Mouse (Mus musculus) kidney, postnatal 4 days (tissue): Measurements from ENCODE around the gene Endod1.
"Not testable (repeated sequence)": the region's sequence is repeated elsewhere in the genome, so short reads cannot be mapped to it uniquely, and the experiment has no call there.

Experiments
- DNase-seq, 2 experiments: peaks; one replicate each; pipeline ENCODE4 v3.0.0; 2021; ENCODE audit warnings: mixed read lengths in 2 of 2

The Endod1 gene

DNA sequence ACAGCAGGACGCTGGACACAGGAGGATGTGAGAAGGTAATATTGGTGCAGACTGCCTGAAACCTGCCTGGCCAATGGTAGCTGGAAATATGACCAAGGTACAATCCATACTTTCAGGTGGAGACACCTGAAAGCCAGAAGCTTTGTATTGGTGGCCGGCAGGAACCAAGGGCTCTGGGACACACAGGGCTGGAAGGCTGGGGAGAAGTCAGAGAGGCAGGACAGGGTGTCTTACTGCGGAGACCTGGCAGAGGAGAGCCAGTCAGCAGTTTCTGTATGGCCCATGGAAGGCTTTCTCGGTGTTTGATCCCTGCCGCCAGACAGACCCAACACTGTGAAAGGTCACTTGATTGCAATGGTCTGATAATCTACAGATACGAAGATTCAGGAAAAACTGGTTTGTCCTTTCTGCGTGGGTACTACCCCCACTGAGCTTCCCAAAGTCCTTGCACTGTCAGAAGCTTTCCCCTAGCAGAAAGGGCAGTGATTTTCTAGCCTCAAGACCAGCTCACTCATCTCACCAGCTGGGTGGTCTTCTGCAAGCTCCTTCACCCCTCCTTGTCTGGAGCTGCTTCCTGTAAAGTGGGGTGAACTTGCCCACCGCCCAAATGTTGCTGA lies 1.4 kb downstream of the Endod1 start:
- peak in 1 of 2 experiments; percentile 39 for DNase-seq

DNA sequence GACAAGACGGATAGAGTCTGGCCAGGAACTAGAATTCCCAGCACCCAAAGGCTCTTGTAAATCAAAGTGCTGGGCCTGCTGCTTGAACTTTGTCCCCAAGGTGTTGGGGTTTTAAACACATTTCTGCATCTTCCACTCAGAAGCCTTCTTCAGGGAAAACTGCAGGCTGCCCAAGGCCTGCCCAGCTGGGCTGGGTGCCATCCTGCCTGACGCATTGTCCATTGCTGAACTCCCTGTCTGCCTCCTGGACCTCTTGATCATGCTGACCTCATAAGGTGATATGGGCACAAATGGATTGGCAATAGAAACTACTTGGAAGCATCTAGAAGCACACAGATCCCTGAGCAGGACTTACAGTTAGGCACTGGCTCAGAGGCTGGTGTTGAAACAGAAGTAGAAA lies 3.2 kb downstream of the Endod1 start:
- peak in 1 of 2 experiments; percentile 30 for DNase-seq

DNA sequence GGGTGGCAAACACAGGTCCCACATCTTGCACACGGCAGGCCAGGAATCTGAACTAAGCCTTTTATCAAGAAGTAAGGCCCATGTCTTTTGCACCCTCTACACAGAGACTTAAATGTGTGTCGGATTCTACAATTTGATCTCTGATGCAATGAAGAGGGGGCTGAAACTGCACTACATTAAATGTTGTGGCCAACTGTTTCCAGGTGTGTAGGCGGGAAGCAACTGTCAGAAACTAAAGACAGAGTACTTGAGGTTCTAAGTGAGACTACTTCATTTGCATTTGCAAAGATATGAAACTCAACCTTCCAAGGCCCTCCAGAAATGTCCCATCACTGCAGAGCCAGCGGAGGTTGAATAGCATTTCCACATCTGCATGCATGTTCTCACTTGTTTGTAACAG lies 5.2 kb downstream of the Endod1 start:
- no peak for DNase-seq

DNA sequence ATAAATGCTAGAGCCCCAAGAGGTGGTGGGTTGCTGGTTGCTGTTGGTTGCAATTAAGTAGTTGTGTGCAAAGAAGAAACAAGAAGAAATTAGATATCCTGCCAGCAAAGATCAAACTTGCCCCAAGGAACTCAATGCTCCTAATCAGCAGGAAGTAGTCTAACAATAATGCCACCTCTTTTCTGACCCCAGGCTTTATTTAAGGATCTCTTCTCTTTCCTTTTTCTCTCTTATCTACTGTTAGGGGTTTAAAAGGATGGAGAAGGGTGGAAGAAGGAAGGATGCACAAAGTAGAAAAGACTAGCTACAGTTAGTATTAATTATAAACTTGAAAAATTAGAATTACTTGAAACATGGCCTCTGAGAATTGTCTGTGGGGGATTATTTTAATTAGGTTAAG lies 8.9 kb downstream of the Endod1 start:
- no peak for DNase-seq

DNA sequence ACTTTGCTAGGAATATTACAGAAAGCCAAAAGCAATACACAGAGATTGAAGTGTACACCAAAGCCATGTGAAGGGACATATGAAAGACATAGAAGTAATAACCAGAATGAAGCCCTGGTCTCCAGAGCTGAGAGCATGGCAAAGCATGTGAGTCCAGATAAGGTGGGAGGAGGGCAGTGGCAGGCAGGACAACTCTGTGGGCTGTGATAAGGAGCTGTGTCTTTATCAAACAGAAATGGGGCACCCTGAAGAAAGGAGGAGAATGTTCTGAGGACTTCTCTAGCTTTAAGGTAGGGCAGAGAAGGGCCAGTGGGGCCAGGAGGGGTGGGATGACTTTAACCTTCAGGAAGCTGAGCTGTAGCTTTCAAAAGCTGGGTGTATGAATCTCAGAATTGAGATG lies 12.0 kb downstream of the Endod1 start:
- DNase-seq = no peak

DNA sequence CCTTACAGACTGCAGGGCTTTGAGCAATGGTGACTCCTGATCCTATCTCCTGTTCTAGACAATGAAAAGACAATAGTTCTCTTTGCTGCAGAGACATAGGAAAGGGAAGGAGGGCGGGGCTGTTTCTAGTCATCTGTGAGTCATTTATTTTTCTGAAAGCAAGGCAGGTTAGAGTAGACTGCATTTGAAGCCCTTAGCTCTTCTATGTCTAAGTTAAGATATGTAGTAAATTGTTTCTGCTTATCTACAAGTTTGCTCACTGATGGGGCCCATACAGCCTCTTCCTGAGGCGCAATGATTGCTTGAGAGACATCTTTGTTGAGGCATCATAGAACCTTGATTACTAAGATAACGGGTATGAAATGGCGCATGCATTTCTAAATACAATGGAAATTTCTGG lies 13.5 kb downstream of the Endod1 start:
- no peak for DNase-seq

DNA sequence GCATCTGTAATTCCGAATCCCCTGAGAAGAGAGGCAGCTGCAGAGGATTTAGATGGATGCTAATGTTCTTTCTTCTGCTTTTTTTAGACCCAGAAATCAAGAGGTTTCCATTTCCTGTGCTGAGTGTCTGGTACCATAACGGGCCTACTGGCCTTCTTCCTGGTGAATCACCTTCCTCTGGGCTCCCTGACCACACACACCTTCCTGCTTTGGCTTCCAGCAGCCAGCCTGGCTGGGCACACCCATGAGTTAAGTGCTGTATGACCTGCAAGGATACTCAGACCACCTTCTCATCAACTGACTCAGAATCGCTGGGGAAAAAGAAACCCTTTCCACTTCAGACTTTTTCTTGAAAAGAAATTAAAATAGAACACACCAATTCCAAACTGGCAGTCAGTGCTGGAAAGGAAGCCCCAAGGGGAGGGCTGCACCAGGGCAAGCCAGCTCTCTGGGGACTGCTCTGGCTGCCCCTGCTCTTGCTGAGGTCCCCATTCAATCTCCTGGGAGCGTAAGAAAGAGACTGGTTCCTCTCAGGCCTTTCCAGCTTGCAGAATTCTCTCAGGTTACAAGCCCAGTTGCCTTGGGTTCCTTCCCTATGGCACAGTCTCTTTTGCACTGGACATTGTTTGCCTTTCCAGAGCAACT lies 15.7 kb downstream of the Endod1 start:
- DNase-seq = peak in 1 of 2 experiments; percentile 26

DNA sequence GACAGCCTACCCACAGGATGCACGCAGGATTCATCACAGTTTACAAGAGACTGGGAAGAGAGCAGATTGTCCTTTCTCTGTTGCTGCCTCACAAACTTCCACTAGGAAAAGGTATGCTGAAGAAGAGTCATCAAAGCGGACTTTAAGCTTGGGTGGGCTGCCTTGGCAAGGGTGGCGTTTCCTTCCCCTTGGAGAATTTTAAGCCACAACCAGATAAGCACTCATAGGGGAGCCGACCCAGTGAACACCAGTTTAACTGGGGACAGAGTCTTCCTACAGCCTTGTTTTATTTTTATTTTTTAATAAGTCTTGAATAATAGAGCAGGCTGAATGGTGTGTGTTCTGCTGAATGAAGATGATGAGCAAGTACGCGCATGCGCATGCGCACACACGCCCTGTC lies 16.6 kb downstream of the Endod1 start:
- no peak for DNase-seq

DNA sequence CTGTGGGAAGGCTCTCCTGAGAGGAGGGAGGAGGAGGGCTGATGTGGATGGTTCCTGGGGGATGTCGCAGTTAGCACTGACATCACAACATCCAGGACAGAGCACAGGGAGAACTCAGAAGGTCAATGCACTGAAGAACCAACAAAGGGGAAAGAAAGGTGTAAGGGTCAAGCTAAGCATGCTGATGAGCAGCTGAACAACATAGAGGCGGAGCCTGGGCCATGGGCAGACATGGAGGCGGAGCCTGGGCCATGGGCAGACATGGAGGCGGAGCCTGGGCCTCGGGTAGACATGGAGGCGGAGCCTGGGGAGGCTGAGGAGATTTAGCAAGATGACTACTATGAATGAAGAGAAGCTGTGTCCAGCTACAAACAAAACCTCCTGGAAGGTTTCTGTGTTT lies 17.8 kb downstream of the Endod1 start:
- DNase-seq = peak; percentile 18 to 59

DNA sequence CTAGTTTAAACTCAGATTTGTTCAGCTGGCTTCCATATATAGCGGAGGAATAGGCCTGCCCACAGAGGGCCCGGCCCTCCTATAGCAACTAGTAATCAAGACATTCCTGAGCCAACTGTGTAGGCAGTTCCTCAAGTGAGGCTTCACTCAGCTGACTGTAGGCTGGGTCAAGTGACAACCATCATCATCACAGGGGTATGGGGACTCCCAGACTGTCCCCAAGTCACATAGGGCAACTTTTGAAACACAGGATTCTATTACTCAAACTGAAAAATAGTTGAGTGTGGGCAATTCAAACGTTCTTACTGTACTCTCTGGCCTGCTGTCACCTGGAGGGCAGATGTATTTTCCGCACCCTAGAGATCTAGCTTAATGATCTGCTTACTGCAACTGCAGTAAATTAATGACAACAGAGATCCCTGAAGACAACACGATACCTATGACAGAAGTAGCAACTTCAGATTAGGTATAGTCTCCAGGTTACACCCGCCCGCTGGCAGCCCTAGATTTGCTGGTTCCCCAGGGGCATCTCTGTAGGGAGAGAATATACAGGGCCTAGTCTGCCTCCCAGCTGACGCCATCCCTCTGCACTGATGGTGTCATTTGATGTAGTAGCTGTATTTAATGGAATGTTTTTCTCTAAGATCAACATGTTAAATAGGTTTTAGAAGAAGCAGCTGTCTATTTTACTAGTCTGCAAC lies 19.1 kb downstream of the Endod1 start:
- no peak for DNase-seq

DNA sequence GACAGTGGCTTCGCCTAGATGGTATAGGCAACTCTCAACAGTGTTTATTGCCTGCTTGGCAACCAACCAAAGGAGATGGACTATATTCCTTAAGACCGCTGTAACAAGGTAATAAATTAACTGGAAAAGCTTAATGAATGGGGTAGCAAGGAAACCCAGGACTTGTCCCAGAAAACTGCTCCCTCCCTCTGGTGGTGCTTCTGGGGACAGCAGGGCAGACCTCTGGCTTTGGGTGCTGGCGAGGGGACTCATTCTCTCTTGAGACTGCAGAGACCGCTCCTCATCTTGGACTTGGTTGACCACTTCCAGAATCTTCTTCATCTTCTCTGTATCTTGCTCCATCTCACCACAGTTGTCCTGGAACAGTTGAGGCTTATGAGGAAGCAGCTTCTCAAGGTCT lies 24.3 kb downstream of the Endod1 start:
- DNase-seq = peak; percentile 56 to 61

DNA sequence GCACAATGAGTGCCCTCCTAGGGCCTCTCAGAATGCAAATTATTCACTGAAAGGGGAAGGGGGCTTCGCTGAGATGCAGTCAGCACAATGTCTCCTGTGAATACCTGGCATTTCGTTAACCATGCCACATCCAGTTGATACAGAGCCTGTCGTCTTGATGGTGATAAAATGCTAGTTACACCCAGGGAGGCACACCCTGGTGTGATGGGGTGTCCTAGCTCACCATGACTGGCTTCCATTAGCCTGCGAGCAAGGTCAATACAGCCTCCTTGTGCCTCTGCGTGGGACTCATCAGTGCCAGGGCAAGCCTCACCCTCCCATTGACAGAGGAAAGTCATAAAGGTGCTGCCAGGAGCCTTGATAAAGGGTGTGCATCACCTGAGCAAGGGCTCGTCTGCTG lies 26.5 kb downstream of the Endod1 start:
- no peak for DNase-seq

DNA sequence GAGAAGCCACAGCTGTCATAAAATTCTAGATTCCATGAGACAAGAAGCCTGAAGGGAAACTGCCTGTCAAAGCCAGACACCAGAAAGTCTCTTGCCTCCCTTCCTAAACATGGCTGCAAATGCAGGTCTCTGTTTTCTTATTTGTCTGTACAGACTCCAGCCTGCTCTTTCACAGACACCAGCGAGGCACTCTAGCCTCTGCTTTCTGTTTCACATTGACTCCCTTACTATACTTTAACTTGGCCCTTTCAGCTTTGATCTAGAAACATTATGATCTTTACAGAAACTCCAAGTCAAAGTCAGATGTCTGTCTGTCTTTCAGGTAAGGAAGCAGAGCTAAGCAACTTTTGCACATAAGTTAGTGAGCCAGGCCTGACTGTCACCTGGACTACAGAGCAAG lies 29.0 kb downstream of the Endod1 start:
- no peak for DNase-seq

DNA sequence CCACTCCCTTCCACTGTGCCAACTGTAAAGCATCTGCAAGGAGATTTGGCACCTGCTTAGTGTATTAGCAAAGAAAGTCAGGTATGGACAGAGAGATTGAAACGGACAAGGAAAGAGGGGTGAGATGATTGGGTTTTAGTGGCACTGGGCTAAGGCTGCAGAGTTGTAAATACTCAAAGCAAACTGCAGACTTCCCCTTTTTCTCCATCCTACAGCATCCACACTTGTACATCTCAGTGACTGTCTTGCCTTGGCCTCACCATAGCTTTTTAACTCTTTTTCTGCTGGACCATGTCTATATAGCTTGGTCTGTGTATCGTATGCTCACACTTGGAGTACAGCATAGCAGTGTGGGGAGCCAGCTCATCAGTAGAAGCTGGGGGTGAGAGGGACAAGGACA lies 30.5 kb downstream of the Endod1 start:
- no peak for DNase-seq

DNA sequence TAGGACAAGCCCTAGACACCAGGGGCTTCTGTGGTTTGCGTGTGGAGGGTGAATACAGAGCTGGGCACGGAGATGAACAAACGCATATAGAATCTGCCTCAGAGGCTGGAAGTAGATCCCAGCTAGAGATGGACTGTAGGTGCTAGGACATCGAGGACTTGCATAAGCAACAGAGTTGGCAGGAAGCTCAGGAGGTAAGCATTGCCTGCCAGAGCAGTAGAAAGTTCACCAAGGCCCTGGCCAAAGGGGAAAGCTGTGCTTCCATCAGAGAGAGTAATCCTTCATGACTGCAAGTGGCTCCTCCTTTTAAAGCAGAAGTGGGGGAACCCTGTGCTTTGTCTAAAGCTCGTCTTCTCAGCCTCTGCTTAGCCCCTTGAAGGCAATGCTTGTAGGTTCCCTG lies 31.9 kb downstream of the Endod1 start:
- no peak for DNase-seq

DNA sequence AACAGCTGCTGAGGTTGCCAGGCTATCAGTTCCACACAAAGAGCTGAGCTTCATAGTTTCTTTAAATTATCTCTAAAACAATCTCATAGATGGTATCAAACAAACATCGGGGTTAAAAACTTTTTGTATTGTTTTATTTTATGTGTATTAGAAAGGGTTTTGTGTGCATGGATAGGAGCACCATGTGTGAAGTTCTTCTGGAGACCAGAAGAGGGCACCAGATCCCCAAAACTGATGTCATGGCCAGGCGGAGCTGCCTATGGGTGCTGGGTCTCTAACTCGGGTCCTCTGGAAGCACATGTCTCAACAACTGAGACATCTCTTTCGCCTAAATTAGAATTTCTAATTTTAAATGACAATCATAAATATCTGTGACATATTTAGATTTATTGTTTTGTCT lies 32.9 kb downstream of the Endod1 start:
- peak; percentile 38 to 42 for DNase-seq

DNA sequence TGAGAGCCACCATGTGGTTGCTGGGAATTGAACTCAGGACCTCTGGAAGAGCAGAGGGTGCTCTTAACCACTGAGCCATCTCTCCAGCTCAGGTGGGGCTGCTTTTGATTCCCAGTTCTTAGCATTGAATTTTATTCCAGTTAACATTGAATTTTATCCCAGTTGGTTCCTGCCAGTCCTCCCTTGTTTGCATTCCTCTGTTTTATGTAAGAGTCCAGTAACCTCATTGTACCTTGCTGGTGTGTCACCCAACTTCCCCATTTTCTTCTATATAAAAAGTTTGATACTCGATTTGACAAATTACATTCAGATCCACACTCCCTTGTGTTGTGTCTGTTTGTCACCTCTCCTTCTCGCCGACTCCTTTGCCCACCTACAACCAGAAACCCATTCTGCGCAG lies 35.4 kb downstream of the Endod1 start:
- not testable (repeated sequence) for DNase-seq

DNA sequence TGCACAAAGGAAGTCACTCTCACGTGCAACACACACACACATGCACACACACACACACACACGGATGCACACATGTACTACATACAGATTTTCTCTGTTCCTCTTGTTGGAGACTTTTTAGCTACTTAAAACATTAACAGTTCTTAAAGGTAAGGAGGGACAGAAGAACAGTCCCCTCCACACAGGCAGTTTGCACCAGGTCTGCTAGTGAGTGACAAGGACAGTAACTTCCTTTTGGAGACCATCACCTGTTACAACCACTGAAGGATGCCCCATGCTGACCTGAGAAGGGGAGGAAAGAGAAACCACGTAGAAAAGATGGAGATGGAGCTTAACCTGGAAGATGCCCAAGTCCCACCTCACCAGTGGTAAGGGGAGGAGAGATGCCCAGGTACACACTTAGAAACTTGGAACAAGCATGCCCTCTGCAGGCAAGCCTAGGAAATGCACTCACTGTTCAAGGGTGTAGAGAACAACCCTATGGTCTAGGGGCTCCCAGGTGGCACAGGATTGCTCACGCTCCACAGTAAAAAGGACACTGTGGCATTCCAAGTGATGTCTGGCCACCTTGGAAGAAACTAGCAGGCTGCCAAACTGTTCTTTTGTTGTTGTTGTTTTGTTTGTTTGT lies 39.2 kb downstream of the Endod1 start:
- peak; percentile 88 for DNase-seq

DNA sequence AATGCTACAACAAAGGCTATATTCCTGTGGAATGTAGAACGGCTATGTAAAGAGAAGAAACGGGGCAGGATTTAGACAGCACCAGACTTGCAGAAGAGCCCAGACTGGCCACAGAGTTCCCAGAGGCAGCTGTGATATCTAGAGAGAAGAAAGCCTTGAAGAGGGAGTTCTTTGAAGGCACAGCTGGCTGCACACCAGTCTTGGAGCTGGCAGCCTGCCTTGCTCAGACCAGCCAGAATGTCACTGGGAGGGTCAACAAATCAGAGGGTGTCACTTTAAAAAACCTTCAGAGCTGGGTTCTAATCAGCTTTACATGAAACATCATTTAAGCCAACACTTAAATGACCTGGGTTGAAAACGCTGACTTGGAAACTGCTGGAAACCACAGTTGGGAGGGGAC lies 42.6 kb downstream of the Endod1 start:
- peak; percentile 30 to 40 for DNase-seq

DNA sequence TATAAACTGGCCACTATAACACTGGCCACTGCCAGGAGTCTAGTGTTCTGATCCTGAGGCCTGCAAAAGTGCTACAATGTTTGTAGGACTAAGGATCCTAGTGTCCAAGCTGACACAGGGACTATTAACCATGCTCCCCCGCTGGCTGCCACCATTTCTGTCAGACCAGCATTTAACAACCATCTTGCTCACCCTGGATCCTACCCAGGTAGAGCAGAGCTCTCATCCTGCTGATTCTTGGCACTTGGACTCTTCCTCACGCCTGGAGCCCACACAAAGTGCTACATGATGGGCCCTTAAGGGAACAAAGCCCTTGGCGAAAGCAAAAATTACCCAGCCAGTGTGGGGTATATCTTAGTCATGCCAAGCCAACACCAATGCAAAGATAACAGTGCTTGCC lies 44.4 kb downstream of the Endod1 start:
- no peak for DNase-seq

DNA sequence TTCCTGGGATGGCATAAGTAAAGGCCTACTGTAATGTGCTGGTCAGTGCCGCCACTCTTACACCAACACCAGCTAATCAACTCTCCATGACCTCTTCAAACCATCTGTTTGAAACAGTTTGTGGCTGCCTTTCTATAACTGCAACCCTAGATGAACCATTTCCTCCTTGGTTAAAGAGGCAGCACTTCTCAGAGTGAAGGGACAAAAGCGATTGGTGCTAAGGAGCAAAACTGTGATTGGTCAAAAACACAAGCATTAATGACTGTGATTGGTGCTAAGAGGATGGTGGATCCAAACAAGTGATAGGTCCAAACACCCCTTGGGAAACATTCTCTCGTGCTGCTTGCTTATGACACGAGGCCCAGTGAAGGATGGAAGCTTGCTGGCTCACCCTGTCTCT lies 45.5 kb downstream of the Endod1 start:
- DNase-seq = no peak

DNA sequence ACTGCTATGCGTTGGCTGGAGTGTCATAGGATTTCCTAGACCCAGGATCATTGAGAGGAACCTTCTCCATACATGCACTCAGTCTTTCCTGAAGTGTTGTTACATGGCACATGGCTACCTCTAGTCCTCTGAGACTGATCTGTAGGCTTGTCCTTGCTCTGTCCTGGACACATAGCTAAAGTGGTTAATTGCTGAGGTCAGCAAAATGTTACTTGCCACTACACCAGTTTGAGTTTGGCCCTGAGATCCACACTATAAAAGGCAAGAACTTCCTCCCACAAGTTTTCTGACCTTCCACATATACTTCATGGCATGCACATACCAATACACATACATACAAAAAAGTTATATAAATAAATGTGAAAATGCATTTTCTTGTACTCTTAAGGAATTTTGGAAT lies 64.7 kb downstream of the Endod1 start:
- no peak for DNase-seq

DNA sequence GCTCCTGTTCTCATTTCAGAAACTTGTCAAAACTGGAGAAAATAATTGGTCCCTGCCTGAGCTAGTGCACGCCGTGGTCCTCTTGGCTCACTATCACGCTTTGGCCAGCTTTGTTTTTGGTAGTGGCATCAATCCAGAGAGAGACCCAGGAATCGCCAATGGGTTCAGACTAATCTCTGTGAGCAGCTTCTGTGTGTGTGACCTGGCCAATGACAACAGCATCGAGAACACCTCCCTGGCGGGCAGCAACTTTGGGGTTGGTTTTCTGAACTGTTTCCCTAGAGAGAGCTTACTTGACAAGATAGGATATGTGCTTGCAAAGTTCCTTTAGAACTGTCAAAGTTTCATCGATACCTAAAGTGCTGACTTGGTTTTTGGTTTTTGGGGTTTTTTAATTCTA lies 66.8 kb downstream of the Endod1 start:
- DNase-seq = no peak

DNA sequence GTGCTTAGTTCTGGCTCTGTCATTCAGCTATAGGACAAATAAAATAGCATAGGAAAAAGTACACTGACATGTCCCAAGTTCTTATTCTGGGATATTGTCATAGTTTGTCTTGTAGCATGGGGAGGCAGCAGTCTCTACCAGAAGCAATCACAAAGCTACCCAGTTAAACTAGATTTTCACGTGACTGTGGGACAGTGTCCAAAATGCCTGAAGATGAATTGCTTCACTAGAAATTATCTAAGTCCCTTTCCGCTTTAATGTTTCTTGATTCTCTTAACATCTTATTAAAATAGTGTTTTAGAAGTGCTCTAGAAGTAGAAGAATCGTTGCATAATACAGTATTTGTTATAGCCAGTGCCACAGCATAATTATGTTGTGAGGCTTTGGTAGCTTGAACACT lies 67.3 kb downstream of the Endod1 start:
- DNase-seq = no peak
